Mouse (Mus musculus) limb, embryonic 10.5 days (tissue): ENCODE measurements at regions not wholly inside any gene's neighbourhood (a gene's known extent, or its start where the extent isn't known, plus 50 kb on each side); places are given as distances from the start of the nearest gene placed in this dataset.

Source experiments
- DNase-seq: peaks from one replicate; pipeline ENCODE4 v3.0.0-alpha.2; 2017; ENCODE audit warnings: low spot score
- H3K27ac ChIP-seq: fragments of 300-500 bp; sonication (generic); 2 replicates; pipeline ENCODE4 v1.5.1; 2016; ENCODE audit warnings: mild to moderate bottlenecking
- H3K27me3 ChIP-seq: fragments of 300-500 bp; sonication (generic); 2 replicates; pipeline ENCODE4 v1.6.1; 2016; ENCODE audit warnings: low read depth, mild to moderate bottlenecking; ENCODE audit not compliant: poor library complexity, severe bottlenecking
- H3K36me3 ChIP-seq: fragments of 300-500 bp; sonication (generic); 2 replicates; pipeline ENCODE4 v1.6.1; 2016; ENCODE audit warnings: mild to moderate bottlenecking, moderate library complexity
- H3K4me1 ChIP-seq: fragments of 300-500 bp; sonication (generic); 2 replicates; pipeline ENCODE4 v1.6.1; 2016
- H3K4me3 ChIP-seq: fragments of 300-500 bp; sonication (generic); 2 replicates; pipeline ENCODE4 v1.5.1; 2016; ENCODE audit warnings: mild to moderate bottlenecking, moderate library complexity
- H3K9me3 ChIP-seq: fragments of 300-500 bp; sonication (generic); replicated peaks from 2 replicates; pipeline ENCODE4 v1.6.1; 2016; ENCODE audit warnings: mild to moderate bottlenecking
- WGBS: fragments of 180-500 bp; shearing (Covaris S2); methylation state at CpG from one replicate; pipeline ENCODE4 v1.1.7; 2016; 5-methylcytosine and 5-hydroxymethylcytosine counted together

- Histone ChIP-seq H3K4me1 (peaks cover 7% of the 10 kb centered on the region), H3K4me3 (no peak overlapping the region), H3K27ac (no peak overlapping the region), H3K36me3 (no peaks in the 10 kb centered on the region), H3K27me3 (no peaks in the 10 kb centered on the region), H3K9me3 (no peaks in the 10 kb centered on the region)
- 81% methylated on average over 11 of the region's 11 CpGs for WGBS
- no peak for DNase-seq
These were observed 295.9 kb downstream of the Agtpbp1 start for GRCm38 (mm10) chr13:59289127-59289526.

- Histone ChIP-seq H3K36me3 (no peaks in the 10 kb centered on the region), H3K4me3 (no peak overlapping the region), H3K9me3 (no peaks in the 10 kb centered on the region), H3K27ac (no peak overlapping the region), H3K27me3 (no peaks in the 10 kb centered on the region), H3K4me1 (no peaks in the 10 kb centered on the region)
- no peak for DNase-seq
- WGBS = 79% methylated on average over 5 of the region's 5 CpGs
These were observed 303.8 kb downstream of the Agtpbp1 start for GRCm38 (mm10) chr13:59281199-59281598.

GRCm38 (mm10) chr13:59279136-59279535 is 305.9 kb downstream of the Agtpbp1 start:
- Histone ChIP-seq H3K36me3 (no peaks in the 10 kb centered on the region), H3K4me1 (no peaks in the 10 kb centered on the region), H3K27me3 (no peaks in the 10 kb centered on the region), H3K27ac (no peak overlapping the region), H3K9me3 (no peaks in the 10 kb centered on the region), H3K4me3 (no peak overlapping the region)
- no peak for DNase-seq
- 91% methylated on average over 4 of the region's 4 CpGs for WGBS

GRCm38 (mm10) chr13:59271661-59272060 is 313.4 kb downstream of the Agtpbp1 start:
- Histone ChIP-seq H3K4me1 (no peaks in the 10 kb centered on the region), H3K4me3 (no peak overlapping the region), H3K27me3 (no peaks in the 10 kb centered on the region), H3K27ac (no peak overlapping the region), H3K9me3 (no peaks in the 10 kb centered on the region), H3K36me3 (no peaks in the 10 kb centered on the region)
- 91% methylated on average over 4 of the region's 4 CpGs for WGBS
- no peak for DNase-seq

- DNase-seq = no peak
- no peak overlapping the region for H3K4me3 ChIP-seq
- H3K9me3 ChIP-seq = no peaks in the 10 kb centered on the region
- 67% methylated on average over 4 of the region's 4 CpGs for WGBS
- H3K36me3 ChIP-seq = no peaks in the 10 kb centered on the region
- H3K27ac ChIP-seq = no peak overlapping the region
- no peaks in the 10 kb centered on the region for H3K4me1 ChIP-seq
- H3K27me3 ChIP-seq = no peaks in the 10 kb centered on the region
These were observed 318.2 kb downstream of the Agtpbp1 start for GRCm38 (mm10) chr13:59266854-59267253.

- no peaks in the 10 kb centered on the region for H3K27me3 ChIP-seq
- H3K27ac ChIP-seq = no peak overlapping the region
- no peaks in the 10 kb centered on the region for H3K4me1 ChIP-seq
- H3K36me3 ChIP-seq = no peaks in the 10 kb centered on the region
- no peak for DNase-seq
- H3K9me3 ChIP-seq = no peaks in the 10 kb centered on the region
- no peak overlapping the region for H3K4me3 ChIP-seq
- 91% methylated on average over 11 of the region's 11 CpGs for WGBS
These were observed 320.9 kb downstream of the Agtpbp1 start for GRCm38 (mm10) chr13:59264126-59264525.

- no peaks in the 10 kb centered on the region for H3K9me3 ChIP-seq
- H3K27ac ChIP-seq = no peak overlapping the region
- H3K4me3 ChIP-seq = no peak overlapping the region
- no peaks in the 10 kb centered on the region for H3K36me3 ChIP-seq
- no peaks in the 10 kb centered on the region for H3K27me3 ChIP-seq
- H3K4me1 ChIP-seq = peaks cover 7% of the 10 kb centered on the region
- no peak for DNase-seq
- 85% methylated on average over 3 of the region's 3 CpGs for WGBS
These were observed 323.1 kb downstream of the Agtpbp1 start for GRCm38 (mm10) chr13:59261924-59262323.

GRCm38 (mm10) chr13:59255798-59256435 is 329.1 kb downstream of the Agtpbp1 start:
- Histone ChIP-seq H3K4me1 (peaks cover 28% of the 10 kb centered on the region), H3K4me3 (no peak overlapping the region), H3K27ac (no peak overlapping the region), H3K36me3 (no peaks in the 10 kb centered on the region), H3K9me3 (no peaks in the 10 kb centered on the region), H3K27me3 (0 out of 2 replicates have a peak, but pooled peaks cover 2% of the 10 kb centered on the region)
- no peak for DNase-seq
- WGBS = 84% methylated on average over 12 of the region's 12 CpGs

- H3K4me1 ChIP-seq = peaks cover 28% of the 10 kb centered on the region
- 67% methylated on average over 13 of the region's 13 CpGs for WGBS
- H3K4me3 ChIP-seq = no peak overlapping the region
- 0 out of 2 replicates have a peak overlapping the region, but pooled peaks have one; percentile 65 for H3K27ac ChIP-seq
- DNase-seq = no peak
- 0 out of 2 replicates have a peak, but pooled peaks cover 2% of the 10 kb centered on the region for H3K27me3 ChIP-seq
- H3K36me3 ChIP-seq = no peaks in the 10 kb centered on the region
- no peaks in the 10 kb centered on the region for H3K9me3 ChIP-seq
These were observed 331.1 kb downstream of the Agtpbp1 start for GRCm38 (mm10) chr13:59253667-59254558.

GRCm38 (mm10) chr13:59251252-59252006 is 333.6 kb downstream of the Agtpbp1 start:
- 0 out of 2 replicates have a peak, but pooled peaks cover 2% of the 10 kb centered on the region for H3K27me3 ChIP-seq
- no peak for DNase-seq
- 66% methylated on average over 12 of the region's 12 CpGs for WGBS
- no peak overlapping the region for H3K27ac ChIP-seq
- no peaks in the 10 kb centered on the region for H3K36me3 ChIP-seq
- H3K9me3 ChIP-seq = no peaks in the 10 kb centered on the region
- H3K4me3 ChIP-seq = no peak overlapping the region
- peaks cover 34% of the 10 kb centered on the region for H3K4me1 ChIP-seq

GRCm38 (mm10) chr13:59248411-59248810 is 336.6 kb downstream of the Agtpbp1 start:
- no peaks in the 10 kb centered on the region for H3K9me3 ChIP-seq
- peaks cover 26% of the 10 kb centered on the region for H3K4me1 ChIP-seq
- DNase-seq = no peak
- H3K36me3 ChIP-seq = no peaks in the 10 kb centered on the region
- 0 out of 2 replicates have a peak, but pooled peaks cover 2% of the 10 kb centered on the region for H3K27me3 ChIP-seq
- H3K27ac ChIP-seq = no peak overlapping the region
- H3K4me3 ChIP-seq = no peak overlapping the region
- 79% methylated on average over 9 of the region's 9 CpGs for WGBS

- DNase-seq = peak; percentile 64
- Histone ChIP-seq H3K4me1 (peaks cover 21% of the 10 kb centered on the region), H3K27ac (peak overlapping the region; percentile 50; the same call in 1 of the 2 replicates), H3K36me3 (no peaks in the 10 kb centered on the region), H3K27me3 (0 out of 2 replicates have a peak, but pooled peaks cover 2% of the 10 kb centered on the region), H3K4me3 (no peak overlapping the region), H3K9me3 (no peaks in the 10 kb centered on the region)
- 77% methylated on average over 7 of the region's 7 CpGs for WGBS
These were observed 338.0 kb downstream of the Agtpbp1 start for GRCm38 (mm10) chr13:59246984-59247537.
